Mouse (Mus musculus): ENCODE measurements around the gene Lpcat3.

Lpcat3 gene

DNA sequence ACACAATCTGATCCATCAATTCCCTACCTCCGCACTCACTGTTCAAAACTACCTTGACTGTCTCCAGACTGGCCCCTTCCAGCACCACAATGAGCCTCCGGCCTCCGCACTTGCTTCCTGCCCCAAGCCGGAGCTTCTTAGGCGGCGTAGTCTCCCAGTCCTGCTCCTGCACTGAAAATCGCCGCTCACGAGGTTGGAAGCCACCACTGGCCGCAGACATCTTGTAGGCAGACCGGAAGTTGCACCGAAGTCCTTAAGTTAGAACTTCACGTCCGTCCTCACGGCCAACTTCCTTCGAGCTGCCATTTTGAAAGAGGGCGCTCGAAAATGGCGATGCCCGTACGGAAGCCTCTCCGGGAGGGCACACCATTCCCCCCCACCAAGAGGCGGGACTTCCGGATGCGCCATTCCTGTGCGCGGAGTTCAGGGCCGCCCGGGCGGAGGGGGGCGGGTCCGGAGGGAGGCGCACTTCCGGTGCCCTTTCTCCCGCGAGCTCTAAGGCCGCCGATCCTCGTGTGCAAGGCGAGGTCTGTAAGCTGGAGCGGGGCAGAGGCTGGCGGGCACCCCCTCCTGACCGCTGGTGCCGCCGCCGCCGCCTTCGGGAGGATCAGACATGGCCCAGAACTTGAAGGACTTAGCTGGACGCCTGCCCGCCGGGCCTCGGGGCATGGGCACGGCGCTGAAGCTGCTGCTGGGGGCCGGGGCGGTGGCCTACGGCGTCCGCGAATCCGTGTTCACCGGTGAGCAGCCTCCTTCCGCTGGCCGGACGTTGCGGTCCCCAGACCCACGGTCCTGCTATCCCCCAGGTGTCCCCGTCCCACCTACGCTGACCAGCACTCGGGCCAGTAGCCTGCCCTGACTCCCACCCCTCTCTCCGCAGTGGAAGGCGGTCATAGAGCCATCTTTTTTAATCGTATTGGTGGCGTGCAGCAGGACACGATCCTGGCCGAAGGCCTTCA lies 49.3 kb downstream of the Lpcat3 start, which contains the start of the genes Emg1 and Phb2:
Gene Emg1 (minus strand): TSS at position 355 of the 959 bp plus-strand sequence.
Gene Phb2 (plus strand): TSS at position 513 of the 959 bp plus-strand sequence.
- CTCF ChIA-PET: interaction anchor here (0.6 to 1.9 kb wide), 17 partner anchors 9 to 219 kb away, joined by 3 to 20 read pairs (median 4); partner anchors contain the start of genes Grcc10 (in 1 of the 4), Mlf2 (in 1 of the 4) and Ptpn6 (in 1 of the 4)
- POLR2A ChIA-PET: interaction anchor here (0.5 to 24.9 kb wide), 96 partner anchors 8 to 1907 kb away, joined by 3 to 686 read pairs (median 4); partner anchors contain the start of genes Grcc10 (in 4 of the 4), Atn1 (in 3 of the 4), Ptpn6 (in 3 of the 4) and Zfp384 (in 3 of the 4)

DNA sequence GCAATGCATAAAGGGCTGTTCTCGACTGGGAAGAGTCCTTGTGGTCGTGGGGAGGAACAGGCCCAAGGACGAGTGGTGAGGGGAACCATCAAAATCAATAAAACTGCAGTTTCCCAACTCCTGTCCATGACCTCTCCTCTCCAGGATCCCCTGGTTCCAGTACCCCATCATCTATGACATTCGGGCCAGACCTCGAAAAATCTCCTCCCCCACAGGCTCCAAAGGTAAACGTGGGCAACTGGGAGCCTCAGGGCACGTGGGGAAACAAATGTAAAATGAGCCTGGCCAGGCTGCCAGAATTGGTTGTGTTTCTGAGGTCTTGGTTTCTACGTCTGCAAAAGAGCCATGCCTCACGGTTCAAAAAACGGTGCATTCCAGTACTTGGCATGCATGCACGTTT lies 50.1 kb downstream of the Lpcat3 start:
- POLR2A ChIA-PET: interaction anchor here in 3 of 4 experiments (0.6 to 24.9 kb wide), 35 partner anchors 10 to 477 kb away, joined by 3 to 686 read pairs (median 7); partner anchors contain the start of genes Atn1 (in 3 of the 3), Grcc10 (in 3 of the 3), Ptpn6 (in 3 of the 3) and Cdca3 (in 2 of the 3)
- CTCF ChIA-PET: interaction anchor here in 2 of 4 experiments (1.2 to 1.9 kb wide), 3 partner anchors 10 to 28 kb away, joined by 3 to 20 read pairs (median 6); partner anchors contain the start of gene Grcc10 (in 1 of the 2)

DNA sequence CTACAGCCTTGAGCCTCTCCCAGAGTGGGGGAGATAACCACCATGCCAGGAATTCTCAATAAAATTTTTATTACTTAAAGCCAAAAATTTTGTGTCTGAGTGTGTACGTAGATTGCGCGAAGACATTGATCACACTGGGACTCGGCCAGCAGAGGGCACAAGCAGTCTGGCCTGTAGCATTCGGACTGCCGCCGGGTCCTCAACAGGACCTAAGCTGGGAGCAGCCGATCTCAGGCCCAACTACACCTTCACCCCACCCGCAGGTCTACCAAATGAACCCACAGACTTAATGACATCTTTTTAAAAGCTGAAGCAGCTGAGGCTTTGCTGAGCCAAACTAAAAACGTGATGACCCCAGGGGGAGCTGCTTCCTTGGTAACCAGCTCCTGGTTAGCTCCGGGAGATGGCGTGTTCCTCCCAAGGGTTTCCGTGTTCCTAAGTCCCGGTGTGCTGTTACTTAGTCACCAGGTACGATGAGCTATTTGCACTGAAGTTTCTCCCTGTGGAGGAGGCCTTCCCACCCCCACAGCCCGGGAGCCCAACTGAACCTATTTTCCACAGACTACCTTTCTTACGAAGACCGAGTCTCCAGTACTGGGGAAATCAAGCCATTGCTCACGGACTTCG lies 54.1 kb downstream of the Lpcat3 start:
- CTCF ChIA-PET: interaction anchor here (0.6 to 2.8 kb wide), 48 partner anchors 12 to 367 kb away, joined by 3 to 12 read pairs (median 4); partner anchors contain the start of genes Ptpn6 (in 3 of the 4), Grcc10 (in 2 of the 4), Mlf2 (in 2 of the 4) and Gm45234 (in 1 of the 4)
- POLR2A ChIA-PET: interaction anchor here (0.7 to 24.9 kb wide), 55 partner anchors 8 to 475 kb away, joined by 3 to 686 read pairs (median 4); partner anchors contain the start of genes Grcc10 (in 4 of the 4), Ptpn6 (in 4 of the 4), Lpcat3 (in 2 of the 4) and Atn1 (in 1 of the 4)

DNA sequence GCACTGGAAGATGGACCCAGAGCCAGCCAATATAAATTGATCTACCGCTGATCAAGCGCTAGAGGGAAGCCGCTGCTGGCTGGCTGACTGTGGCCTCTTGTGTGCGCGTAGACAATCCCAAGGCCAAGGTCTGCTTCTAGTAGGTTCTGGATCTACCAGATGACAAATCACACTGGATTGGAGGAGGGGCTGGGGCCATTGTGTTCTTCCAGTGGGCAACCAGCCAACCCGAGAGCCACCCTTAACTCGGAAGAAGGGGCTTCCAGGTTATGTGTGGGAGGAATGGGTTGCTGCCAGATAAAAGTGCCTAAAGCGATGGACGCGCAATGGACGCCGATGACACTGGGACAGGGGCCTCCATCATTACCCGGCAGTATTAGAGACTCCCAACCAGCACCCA lies 55.1 kb downstream of the Lpcat3 start:
- ChIA-PET CTCF (interaction anchor here in 3 of 4 experiments (1.1 to 2.8 kb wide), 9 partner anchors 15 to 269 kb away, joined by 3 to 12 read pairs (median 4); partner anchors contain the start of genes Gm45234 (in 1 of the 3), Grcc10 (in 1 of the 3), Mlf2 (in 1 of the 3) and Ptpn6 (in 1 of the 3)), POLR2A (interaction anchor here (0.6 to 24.9 kb wide), 31 partner anchors 8 to 395 kb away, joined by 3 to 686 read pairs (median 6); partner anchors contain the start of genes Grcc10 (in 4 of the 4), Ptpn6 (in 3 of the 4), Lpcat3 (in 2 of the 4) and Cdca3 (in 1 of the 4))

DNA sequence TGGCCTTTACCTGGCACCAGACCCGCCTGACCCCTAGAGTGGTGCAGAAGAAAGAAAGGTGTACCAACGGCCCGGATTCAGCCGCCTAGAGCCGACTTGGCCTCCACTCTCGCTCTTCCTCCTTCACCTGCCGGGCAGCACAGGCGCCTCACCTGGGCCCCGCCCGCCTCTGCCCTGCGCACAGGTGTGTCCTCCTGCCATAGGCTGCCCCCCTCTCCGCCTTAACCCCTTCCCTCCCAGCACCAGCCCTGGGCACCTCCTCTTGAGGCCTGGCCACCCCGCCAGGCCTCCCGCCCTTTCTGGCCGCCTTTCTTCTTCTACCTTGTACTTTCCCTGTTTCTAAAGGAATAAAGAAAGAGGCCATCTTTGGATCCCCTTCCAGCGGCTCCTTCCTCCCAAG lies 55.9 kb downstream of the Lpcat3 start:
- POLR2A ChIA-PET: interaction anchor here (0.6 to 24.9 kb wide), 24 partner anchors 13 to 509 kb away, joined by 3 to 686 read pairs (median 5); partner anchors contain the start of genes Grcc10 (in 4 of the 4), Ptpn6 (in 3 of the 4), Atn1 (in 1 of the 4) and Cdca3 (in 1 of the 4)
- CTCF ChIA-PET: interaction anchor here (0.6 to 1.7 kb wide), 12 partner anchors 14 to 363 kb away, joined by 3 to 8 read pairs (median 4); partner anchors contain the start of genes C1rl (in 1 of the 4) and Ptpn6 (in 1 of the 4)

DNA sequence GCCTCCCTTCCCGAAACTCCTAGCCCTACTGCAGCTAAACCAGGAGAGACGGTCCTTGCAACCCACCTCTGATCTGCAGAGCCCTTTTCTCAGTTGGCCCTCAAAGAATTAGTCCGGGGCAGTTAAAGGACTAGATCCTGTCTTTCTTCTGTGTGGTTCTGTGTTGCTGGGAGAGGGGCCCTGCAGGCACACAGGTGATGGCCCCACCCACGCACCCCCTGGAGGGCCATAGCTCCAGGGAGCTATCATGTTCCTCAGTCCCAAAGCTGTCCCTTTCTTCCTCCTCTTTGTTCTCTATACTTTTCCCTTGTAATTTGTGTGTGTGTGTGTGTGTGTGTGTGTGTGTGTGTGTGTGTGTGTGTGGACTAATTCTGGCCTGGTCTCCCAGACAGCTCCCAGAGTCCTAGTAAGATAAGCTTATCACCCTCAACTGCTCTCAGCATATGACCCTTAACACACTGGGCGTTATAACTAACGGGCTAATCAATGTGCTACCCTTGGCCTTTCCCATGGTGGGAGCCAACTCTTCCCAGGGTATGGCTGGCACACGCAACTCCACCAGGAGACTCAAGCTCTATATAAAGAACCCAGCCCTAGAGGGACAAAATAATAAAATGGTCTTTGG lies 56.6 kb downstream of the Lpcat3 start:
- ChIA-PET CTCF (interaction anchor here (0.6 to 1.7 kb wide), 15 partner anchors 13 to 362 kb away, joined by 3 to 8 read pairs (median 4); partner anchors contain the start of genes C1rl (in 1 of the 4) and Ptpn6 (in 1 of the 4)), POLR2A (interaction anchor here (0.6 to 24.9 kb wide), 40 partner anchors 10 to 714 kb away, joined by 3 to 686 read pairs (median 4); partner anchors contain the start of genes Grcc10 (in 4 of the 4), Ptpn6 (in 3 of the 4), Atn1 (in 1 of the 4) and Cdca3 (in 1 of the 4))

DNA sequence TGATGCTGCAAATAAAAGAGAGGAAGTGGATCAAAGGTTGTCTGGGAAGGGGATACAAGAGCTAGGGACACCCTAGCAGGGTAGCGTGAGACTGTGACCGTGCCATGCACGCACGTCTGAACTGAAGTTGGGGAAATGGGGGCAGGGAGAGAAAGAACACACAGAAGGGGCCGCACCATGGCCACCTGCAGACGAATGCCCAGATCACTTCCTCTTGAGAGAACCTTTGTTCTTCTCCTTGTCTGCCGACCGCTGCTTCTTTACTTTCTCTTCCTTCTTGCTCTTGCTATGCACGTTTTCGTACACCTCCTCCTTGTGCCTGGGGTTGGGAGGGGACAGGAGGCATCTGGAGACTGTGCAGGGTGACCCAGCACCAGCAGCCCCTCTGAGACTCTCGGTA lies 58.1 kb downstream of the Lpcat3 start:
- ChIA-PET CTCF (no interaction called here), POLR2A (interaction anchor here in 3 of 4 experiments (0.9 to 24.9 kb wide), 5 partner anchors 9 to 24 kb away, joined by 3 to 686 read pairs (median 7); partner anchors contain the start of genes Grcc10 (in 3 of the 3), Ptpn6 (in 2 of the 3), Emg1 (in 1 of the 3) and Phb2 (in 1 of the 3))

DNA sequence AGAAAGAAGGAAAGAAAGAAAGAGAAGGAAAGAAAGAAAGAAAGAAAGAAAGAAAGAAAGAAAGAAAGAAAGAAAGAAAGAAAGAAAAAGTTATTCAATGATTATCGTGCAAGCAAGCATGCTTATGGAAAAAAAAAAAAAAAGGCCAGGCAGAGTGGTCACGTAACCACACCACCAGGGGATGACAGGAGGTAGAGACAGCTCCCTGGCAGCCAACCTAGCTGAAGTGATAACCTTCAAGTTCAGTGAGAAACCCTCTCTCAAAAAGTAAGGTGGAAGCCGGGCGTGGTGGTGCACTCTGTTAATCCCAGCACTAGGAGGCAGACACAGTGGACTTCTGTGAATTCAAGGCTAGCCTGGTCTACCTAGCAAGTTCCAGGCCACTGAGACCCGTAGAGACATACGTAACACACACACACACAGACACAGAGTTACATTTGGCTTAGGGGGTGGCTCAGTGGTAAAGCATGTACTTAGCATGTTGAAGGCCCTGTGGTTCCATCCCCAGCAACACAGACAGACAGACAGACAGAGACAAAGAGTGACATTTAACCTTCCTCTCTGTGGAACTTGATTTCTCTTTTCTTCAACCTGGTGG lies 60.1 kb downstream of the Lpcat3 start:
- POLR2A ChIA-PET: interaction anchor here in 2 of 4 experiments (0.6 to 3.0 kb wide), 5 partner anchors 17 to 168 kb away, joined by 4 to 17 read pairs (median 7); partner anchors contain the start of gene Grcc10 (in 1 of the 2)

DNA sequence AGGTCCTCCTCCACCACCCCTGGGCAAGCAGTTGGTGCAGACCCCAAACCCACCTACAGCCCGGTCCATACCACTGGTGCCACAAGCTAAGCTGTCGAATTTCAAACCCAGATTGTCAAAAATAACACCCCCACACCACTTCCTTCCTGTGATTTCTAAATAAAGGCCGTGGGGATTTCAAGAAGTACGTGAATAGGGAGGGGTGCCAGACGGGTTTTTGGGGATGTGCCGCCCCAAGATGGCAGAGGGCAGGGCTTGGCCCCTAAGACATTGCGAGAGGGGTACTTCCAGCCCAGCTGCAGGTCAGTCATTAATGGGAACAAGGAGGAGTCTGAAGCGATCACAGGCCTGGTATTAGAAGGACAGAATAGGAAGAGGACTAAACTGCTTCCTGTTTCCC lies 60.7 kb downstream of the Lpcat3 start:
- POLR2A ChIA-PET: interaction anchor here in 3 of 4 experiments (1.0 to 3.0 kb wide), 4 partner anchors 16 to 18 kb away, joined by 3 to 17 read pairs (median 10); partner anchors contain the start of gene Grcc10 (in 3 of the 3)
- CTCF ChIA-PET: interaction anchor here in 1 of 4 experiments (0.6 kb wide), 1 partner anchor 21 kb away, joined by 3 read pairs; no protein-coding TSS in a partner anchor

More for the DNA sequence above, 60.1 kb downstream of the Lpcat3 start:
- CTCF ChIA-PET: interaction anchor here in 2 of 4 experiments (0.6 kb wide), 2 partner anchors 20 to 55 kb away, joined by 3 read pairs; no protein-coding TSS in a partner anchor

DNA sequence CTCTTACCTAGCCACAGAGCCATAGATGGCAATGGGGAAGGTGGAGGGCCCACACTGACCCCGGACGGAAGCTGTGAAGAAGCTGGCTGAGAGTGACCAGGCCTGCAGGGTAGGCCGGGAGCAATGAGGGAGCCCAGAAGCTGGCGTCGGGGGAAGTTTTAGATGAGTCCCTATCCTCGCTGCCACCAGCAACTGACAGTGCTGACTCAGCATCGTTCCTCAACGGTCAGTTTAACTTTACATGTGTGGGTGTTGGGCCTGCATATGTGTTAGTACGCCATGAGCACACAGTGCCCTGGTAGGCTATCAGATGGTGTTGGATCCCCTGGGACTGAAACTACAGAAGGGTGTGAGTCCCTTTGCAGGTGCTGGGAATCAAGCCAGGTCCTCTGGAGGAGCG lies 61.6 kb downstream of the Lpcat3 start:
- POLR2A ChIA-PET: interaction anchor here in 3 of 4 experiments (0.6 to 3.0 kb wide), 11 partner anchors 8 to 438 kb away, joined by 3 to 17 read pairs (median 3); partner anchors contain the start of genes Grcc10 (in 3 of the 3), Emg1 (in 1 of the 3) and Phb2 (in 1 of the 3)
- CTCF ChIA-PET: interaction anchor here in 2 of 4 experiments (0.6 kb wide), 2 partner anchors 62 to 350 kb away, joined by 3 to 4 read pairs; no protein-coding TSS in a partner anchor

DNA sequence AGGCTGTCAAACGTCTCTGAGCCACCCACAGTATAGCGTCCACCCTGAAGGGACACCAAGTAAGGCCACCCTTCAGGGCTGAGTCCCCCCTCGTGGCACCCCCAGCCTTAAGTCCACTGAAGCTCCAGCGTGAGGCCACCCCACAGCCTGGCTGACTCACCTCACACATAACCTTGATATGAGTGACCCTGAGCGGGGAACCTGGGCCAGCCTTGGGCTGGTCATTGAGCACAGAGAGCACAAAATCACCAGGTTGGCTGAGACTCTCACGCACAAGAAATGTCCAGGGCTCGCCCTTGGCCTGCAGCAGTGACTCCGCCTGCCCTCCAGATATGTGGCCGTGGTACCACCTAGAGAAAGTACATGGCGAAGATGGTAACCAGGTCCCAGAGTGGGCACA lies 65.8 kb downstream of the Lpcat3 start:
- ChIA-PET CTCF (interaction anchor here in 3 of 4 experiments (0.6 to 1.7 kb wide), 3 partner anchors 12 to 76 kb away, joined by 3 to 5 read pairs (median 3); no protein-coding TSS in a partner anchor), POLR2A (interaction anchor here (0.6 to 23.3 kb wide), 14 partner anchors 9 to 77 kb away, joined by 3 to 686 read pairs (median 7); partner anchors contain the start of genes Grcc10 (in 4 of the 4), Emg1 (in 3 of the 4), Phb2 (in 3 of the 4) and Ptpn6 (in 2 of the 4))

DNA sequence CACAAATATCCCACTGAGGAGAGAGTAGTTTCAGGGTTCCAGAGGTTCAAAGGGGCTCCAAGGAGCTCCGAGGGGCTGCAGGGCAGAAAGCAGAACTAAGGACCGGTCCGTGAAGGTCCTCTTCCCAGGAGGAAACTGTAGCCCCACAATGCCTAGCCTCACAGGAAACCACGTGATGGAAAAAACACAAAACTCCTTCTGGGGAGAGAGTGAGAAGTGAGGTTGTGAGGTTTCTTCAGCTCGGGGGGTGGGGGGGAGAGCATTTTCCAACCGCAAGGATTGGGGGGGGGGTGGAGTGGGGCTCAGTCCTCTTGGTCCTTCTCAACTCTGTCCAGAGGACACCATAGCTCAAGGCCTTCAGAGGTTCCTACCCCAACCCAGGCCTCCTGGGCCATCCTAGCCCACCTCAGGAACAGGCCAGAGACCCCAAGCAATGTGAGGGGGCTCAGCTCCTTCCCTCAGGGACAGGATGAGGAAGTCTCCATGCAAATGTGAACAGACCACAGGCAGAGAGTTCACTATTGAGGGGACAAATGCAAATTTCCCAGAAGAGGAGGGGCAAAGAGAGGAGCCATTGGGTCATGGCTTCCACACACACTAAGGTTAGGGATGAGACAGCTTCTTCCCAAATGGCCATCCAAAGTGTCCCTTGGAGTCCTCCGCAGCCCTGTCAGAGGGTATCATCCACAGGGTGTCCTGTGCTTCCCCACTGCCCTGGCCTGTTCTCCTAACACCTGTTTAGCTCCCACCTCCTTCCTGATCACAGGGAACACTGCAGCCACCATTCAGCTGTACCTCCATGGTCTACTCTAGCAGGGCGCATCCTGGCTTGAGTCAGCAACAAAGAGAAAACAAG lies 67.3 kb downstream of the Lpcat3 start:
- CTCF ChIA-PET: interaction anchor here in 3 of 4 experiments (0.5 to 1.7 kb wide), 4 partner anchors 13 to 207 kb away, joined by 3 to 6 read pairs (median 6); no protein-coding TSS in a partner anchor

DNA sequence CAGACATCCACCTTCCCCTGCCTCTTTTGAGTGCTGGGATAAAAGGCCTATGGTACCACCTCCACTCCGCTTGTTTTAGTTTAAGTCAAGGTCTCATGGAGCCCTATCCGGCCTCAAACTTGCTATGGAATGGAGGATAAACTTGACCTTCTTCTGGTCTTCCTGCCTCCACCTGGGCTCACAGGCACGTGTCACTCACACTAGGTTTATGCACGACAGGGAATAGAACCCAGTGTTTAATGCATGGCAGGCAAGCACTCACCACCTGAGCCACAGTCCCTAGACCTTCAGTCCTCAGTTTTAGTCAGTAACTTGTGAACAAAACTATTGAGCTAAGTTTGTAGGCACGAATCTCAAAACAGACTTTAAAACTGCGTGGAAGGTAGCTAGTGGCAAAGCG lies 68.2 kb downstream of the Lpcat3 start:
- CTCF ChIA-PET: interaction anchor here in 2 of 4 experiments (1.0 to 2.4 kb wide), 2 partner anchors 14 to 28 kb away, joined by 3 to 10 read pairs; no protein-coding TSS in a partner anchor
- POLR2A ChIA-PET: interaction anchor here (0.6 to 23.3 kb wide), 15 partner anchors 10 to 529 kb away, joined by 3 to 686 read pairs (median 6); partner anchors contain the start of genes Grcc10 (in 4 of the 4), Phb2 (in 2 of the 4), Atn1 (in 1 of the 4) and Emg1 (in 1 of the 4)

More for the DNA sequence above, 67.3 kb downstream of the Lpcat3 start:
- POLR2A ChIA-PET: interaction anchor here (0.7 to 23.3 kb wide), 14 partner anchors 8 to 99 kb away, joined by 3 to 686 read pairs (median 7); partner anchors contain the start of genes Grcc10 (in 4 of the 4), Ptpn6 (in 3 of the 4), Emg1 (in 2 of the 4) and Phb2 (in 2 of the 4)
